Mouse (Mus musculus) MEL (cell line): ENCODE results near the gene Per3. TPM values are rescaled to one million over a fixed set of nuclear protein-coding genes. Genes with fewer than 3 reads are reported as not detected.

Source experiments
- DNase-seq: peaks from one replicate; pipeline ENCODE4 v3.0.0; 2011; ENCODE audit warnings: low read depth, low spot score
- H3K27ac ChIP-seq: 2 replicates; pipeline ENCODE4 v1.5.1; 2012; ENCODE audit warnings: low read depth, mild to moderate bottlenecking, control low read depth, low read length, moderate library complexity; ENCODE audit not compliant: control insufficient read depth
- H3K27me3 ChIP-seq, 2 experiments: fragments of 150-350 bp in 1 of 2; sonication (generic) in 1 of 2; 2 replicates each; pipeline ENCODE4 v1.6.1; 2012; ENCODE audit warnings: low read length in 2 of 2, mild to moderate bottlenecking in 2 of 2, improper control_type of control experiment in 1 of 2, moderate library complexity in 1 of 2; ENCODE audit not compliant: insufficient read depth in 2 of 2, control insufficient read depth in 1 of 2
- H3K36me3 ChIP-seq, 2 experiments: 2 replicates each; pipeline ENCODE4 v1.6.1; 2012 to 2014; ENCODE audit warnings: low read length in 2 of 2, improper control_type of control experiment in 1 of 2, inconsistent platforms in 1 of 2, mild to moderate bottlenecking in 1 of 2; ENCODE audit not compliant: insufficient read depth in 2 of 2, control insufficient read depth in 1 of 2
- H3K4me1 ChIP-seq, 2 experiments: fragments of 150-350 bp in 1 of 2; sonication (generic) in 1 of 2; 2 replicates each; pipeline ENCODE4 v1.6.1; 2012; ENCODE audit warnings: low read length in 2 of 2, improper control_type of control experiment in 1 of 2, mild to moderate bottlenecking in 1 of 2; ENCODE audit not compliant: insufficient read depth in 2 of 2, control insufficient read depth in 1 of 2
- H3K4me3 ChIP-seq, 2 experiments: fragments of 150-350 bp in 1 of 2; sonication (generic) in 1 of 2; 2 replicates each; pipeline ENCODE4 v1.5.1; 2012; ENCODE audit warnings: low read depth in 2 of 2, low read length in 2 of 2, mild to moderate bottlenecking in 2 of 2, moderate library complexity in 2 of 2, control low read depth in 1 of 2, improper control_type of control experiment in 1 of 2; ENCODE audit not compliant: control insufficient read depth in 1 of 2, insufficient read depth in 1 of 2
- H3K79me2 ChIP-seq: 2 replicates; pipeline ENCODE4 v1.6.1; 2012; ENCODE audit warnings: mild to moderate bottlenecking, low read length, moderate library complexity; ENCODE audit not compliant: control insufficient read depth, poor library complexity, insufficient read depth
- H3K9ac ChIP-seq: 2 replicates; pipeline ENCODE4 v1.6.1; 2012; ENCODE audit warnings: low read depth, mild to moderate bottlenecking, control low read depth, low read length, moderate library complexity; ENCODE audit not compliant: control insufficient read depth, poor library complexity, severe bottlenecking
- H3K9me3 ChIP-seq: fragments of 150-350 bp; sonication (generic); replicated peaks from 2 replicates; pipeline ENCODE4 v1.6.1; 2012; ENCODE audit warnings: mild to moderate bottlenecking, low read length, improper control_type of control experiment, moderate library complexity; ENCODE audit not compliant: insufficient read depth
- CHD1 ChIP-seq: IDR thresholded peaks from 2 replicates; pipeline ENCODE4 v1.6.1; 2012; ENCODE audit warnings: low read depth, mild to moderate bottlenecking, inconsistent platforms, low read length, improper control_type of control experiment
- CTCF ChIP-seq, 3 experiments: IDR thresholded peaks in 2 of 3; conservative IDR thresholded peaks in 1 of 3; 2 replicates each; pipeline ENCODE4 v1.5.1; 2011 to 2012; ENCODE audit warnings: low read length in 3 of 3, low read depth in 2 of 3, mild to moderate bottlenecking in 2 of 3, improper control_type of control experiment in 1 of 3, inconsistent platforms in 1 of 3, mixed read lengths in 1 of 3, moderate library complexity in 1 of 3; ENCODE audit not compliant: control insufficient read depth in 1 of 3, insufficient read depth in 1 of 3, poor library complexity in 1 of 3, severe bottlenecking in 1 of 3
- E2F4 ChIP-seq: IDR thresholded peaks from 2 replicates; pipeline ENCODE4 v1.6.1; 2011; ENCODE audit warnings: low read depth, low read length, improper control_type of control experiment, borderline replicate concordance
- ETS1 ChIP-seq: IDR thresholded peaks from 2 replicates; pipeline ENCODE4 v1.6.1; 2012; ENCODE audit warnings: low read depth, mild to moderate bottlenecking, inconsistent platforms, low read length, improper control_type of control experiment, moderate library complexity
- JUND ChIP-seq: IDR thresholded peaks from 2 replicates; pipeline ENCODE4 v1.6.1; 2011; ENCODE audit warnings: low read depth, mild to moderate bottlenecking, improper control_type of control experiment, low read length
- MAX ChIP-seq: IDR thresholded peaks from 2 replicates; pipeline ENCODE4 v1.6.1; 2011; ENCODE audit warnings: low read length, improper control_type of control experiment
- MAZ ChIP-seq: IDR thresholded peaks from 2 replicates; pipeline ENCODE4 v1.6.1; 2012; ENCODE audit warnings: low read depth, mild to moderate bottlenecking, inconsistent platforms, low read length, improper control_type of control experiment
- MEF2A ChIP-seq: IDR thresholded peaks from 2 replicates; pipeline ENCODE4 v1.6.1; 2014; ENCODE audit warnings: low read depth, mild to moderate bottlenecking, inconsistent platforms, low read length, improper control_type of control experiment; ENCODE audit not compliant: poor library complexity, insufficient replicate concordance, severe bottlenecking; ENCODE audit errors: extremely low read depth
- MYB ChIP-seq: IDR thresholded peaks from 2 replicates; pipeline ENCODE4 v1.6.1; 2011; ENCODE audit warnings: mild to moderate bottlenecking, low read depth, low read length, improper control_type of control experiment
- NELFE ChIP-seq: IDR thresholded peaks from 2 replicates; pipeline ENCODE4 v1.6.1; 2011; ENCODE audit warnings: low read depth, low read length, improper control_type of control experiment
- NRF1 ChIP-seq: IDR thresholded peaks from 2 replicates; pipeline ENCODE4 v1.6.1; 2014; ENCODE audit warnings: low read depth, mild to moderate bottlenecking, inconsistent platforms, low read length, improper control_type of control experiment, moderate library complexity; ENCODE audit not compliant: poor library complexity, insufficient read depth, severe bottlenecking
- POLR2A ChIP-seq, 2 experiments: IDR thresholded peaks; 2 replicates each; pipeline ENCODE4 v1.6.1; 2011 to 2012; ENCODE audit warnings: low read length in 2 of 2, mild to moderate bottlenecking in 2 of 2, control low read depth in 1 of 2, improper control_type of control experiment in 1 of 2, low read depth in 1 of 2, moderate library complexity in 1 of 2; ENCODE audit not compliant: control insufficient read depth in 1 of 2, insufficient read depth in 1 of 2, poor library complexity in 1 of 2
- POLR2AphosphoS2 ChIP-seq: IDR thresholded peaks from 2 replicates; pipeline ENCODE4 v1.6.1; 2011; ENCODE audit warnings: low read length, improper control_type of control experiment
- RAD21 ChIP-seq: IDR thresholded peaks from 2 replicates; pipeline ENCODE4 v1.6.1; 2011; ENCODE audit warnings: mild to moderate bottlenecking, low read depth, low read length, improper control_type of control experiment
- RCOR1 ChIP-seq: IDR thresholded peaks from 2 replicates; pipeline ENCODE4 v1.6.1; 2012; ENCODE audit warnings: low read depth, mild to moderate bottlenecking, inconsistent platforms, low read length, improper control_type of control experiment
- SIN3A ChIP-seq: IDR thresholded peaks from 2 replicates; pipeline ENCODE4 v1.6.1; 2012; ENCODE audit warnings: low read length, improper control_type of control experiment, inconsistent platforms
- SMC3 ChIP-seq: IDR thresholded peaks from 2 replicates; pipeline ENCODE4 v1.6.1; 2011; ENCODE audit warnings: low read depth, low read length, improper control_type of control experiment
- TAL1 ChIP-seq: IDR thresholded peaks from 2 replicates; pipeline ENCODE4 v1.6.1; 2012; ENCODE audit warnings: mild to moderate bottlenecking, inconsistent platforms, low read length, moderate library complexity, mixed read lengths
- TCF12 ChIP-seq: IDR thresholded peaks from 2 replicates; pipeline ENCODE4 v1.6.1; 2014; ENCODE audit warnings: low read depth, mild to moderate bottlenecking, inconsistent platforms, low read length, improper control_type of control experiment, moderate library complexity
- USF1 ChIP-seq: IDR thresholded peaks from 2 replicates; pipeline ENCODE4 v1.6.1; 2014; ENCODE audit warnings: low read depth, mild to moderate bottlenecking, inconsistent platforms, low read length, improper control_type of control experiment, moderate library complexity
- ZC3H11A ChIP-seq: IDR thresholded peaks from 2 replicates; pipeline ENCODE4 v1.6.1; 2012; ENCODE audit warnings: low read depth, mild to moderate bottlenecking, inconsistent platforms, low read length, improper control_type of control experiment
- ZMIZ1 ChIP-seq: IDR thresholded peaks from 2 replicates; pipeline ENCODE4 v1.6.1; 2012; ENCODE audit warnings: low read depth, mild to moderate bottlenecking, inconsistent platforms, low read length, improper control_type of control experiment, moderate library complexity
- polyA plus RNA-seq, 2 experiments: library from polyadenylated mRNA; stranded (reverse) in 1 of 2; unstranded in 1 of 2; fragments of >175 nt in 1 of 2; fragments of >200 nt in 1 of 2; gene quantifications; 2 replicates each; pipeline versions ENCODE4 v1.2.1 to v1.2.4; 2012; ENCODE audit warnings: low replicate concordance in 2 of 2, low read depth in 1 of 2; ENCODE audit not compliant: insufficient read length in 2 of 2, insufficient read depth in 1 of 2, missing spikeins in 1 of 2
- total RNA-seq: library from RNA; depleted of rRNA; stranded (reverse); fragments of 300-350 nt; gene quantifications from 2 replicates; pipeline ENCODE4 v1.2.3, GENCODE M21; 2012

Per3 gene
- total and polyA plus RNA-seq, 3 experiments: 3.1 to 4.5 TPM; not detected in 1

DNA sequence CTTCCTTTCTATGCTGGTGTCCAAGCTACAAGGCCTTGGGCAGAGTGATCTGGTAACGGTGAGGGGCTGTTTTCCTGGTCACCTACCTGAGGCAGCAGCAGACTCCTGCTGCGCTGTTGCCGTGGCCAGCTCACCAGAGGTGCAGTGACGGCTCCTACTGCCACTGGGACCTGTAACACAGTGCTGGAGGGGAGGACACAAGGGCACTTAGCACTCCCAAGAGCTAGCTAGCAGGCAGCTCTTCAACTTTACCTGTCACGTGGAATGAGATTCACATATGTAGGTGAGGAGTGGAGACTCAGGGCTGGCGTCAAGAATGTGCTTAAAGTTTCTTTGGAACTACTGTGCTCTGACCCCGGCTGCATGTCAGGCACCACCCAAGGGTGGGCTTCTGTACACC is 34.1 kb downstream of the Per3 start:
- Histone ChIP-seq H3K9me3 (no peaks in the 10 kb centered on the region), H3K27me3 (no peaks in the 10 kb centered on the region), H3K36me3 (no peaks in the 10 kb centered on the region), H3K9ac (no peak overlapping the region), H3K27ac (no peak overlapping the region), H3K4me3 (no peak overlapping the region), H3K4me1 (no peaks in the 10 kb centered on the region), H3K79me2 (no peaks in the 10 kb centered on the region)
- DNase-seq: no peak
- no peak for TF ChIP-seq NRF1
- no peak for TF ChIP-seq MAZ
- TF ChIP-seq CHD1: no peak
- TF ChIP-seq USF1: no peak
- no peak for TF ChIP-seq MAX
- no peak for TF ChIP-seq POLR2AphosphoS2
- TF ChIP-seq POLR2A (IDR thresholded peaks at IDR 0.05; ENCODE audit: control insufficient read depth in 1 of 2, insufficient read depth in 1 of 2, low read depth in 1 of 2, low read length in 2 of 2, poor library complexity in 1 of 2): no peak
- TF ChIP-seq JUND: no peak
- no peak for TF ChIP-seq ZMIZ1
- no peak for TF ChIP-seq MYB

DNA sequence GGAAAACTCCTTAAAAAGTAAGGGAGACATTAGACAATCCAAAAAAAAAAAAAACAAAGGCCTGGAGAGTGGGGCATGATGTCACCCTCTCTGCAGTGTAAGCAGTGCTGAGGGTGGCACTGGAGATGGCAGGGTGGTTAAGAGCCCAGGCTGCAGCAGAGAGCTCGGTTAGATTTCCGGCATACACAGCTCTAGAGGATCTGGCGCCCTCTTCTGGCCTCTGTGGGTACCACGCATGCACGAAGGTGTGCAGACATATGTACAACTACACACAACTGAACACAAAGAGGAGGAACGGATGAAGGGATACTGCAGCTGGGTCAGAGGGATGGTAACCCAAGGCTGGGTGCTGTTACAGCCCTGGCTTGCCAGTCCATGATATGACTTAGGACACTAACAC is 37.5 kb downstream of the Per3 start:
- Histone ChIP-seq H3K9ac (no peak overlapping the region), H3K4me3 (no peak overlapping the region), H3K9me3 (no peaks in the 10 kb centered on the region), H3K79me2 (no peaks in the 10 kb centered on the region), H3K4me1 (no peaks in the 10 kb centered on the region), H3K27me3 (no peaks in the 10 kb centered on the region), H3K27ac (no peak overlapping the region), H3K36me3 (no peaks in the 10 kb centered on the region)
- TF ChIP-seq CTCF (IDR thresholded peaks at IDR 0.05 in 2 of 3, conservative IDR thresholded peaks at IDR 0.05 in 1 of 3; ENCODE audit: control insufficient read depth in 1 of 3, insufficient read depth in 1 of 3, low read depth in 2 of 3, low read length in 3 of 3, poor library complexity in 1 of 3, severe bottlenecking in 1 of 3): peak; percentile 68 to 84 (median 79)
- peak; percentile 21; the same call in 1 of the 2 replicates for TF ChIP-seq RAD21
- no peak for TF ChIP-seq ZMIZ1
- no peak for TF ChIP-seq MEF2A
- peak; percentile 36 for TF ChIP-seq SMC3
- DNase-seq: peak; percentile 57

DNA sequence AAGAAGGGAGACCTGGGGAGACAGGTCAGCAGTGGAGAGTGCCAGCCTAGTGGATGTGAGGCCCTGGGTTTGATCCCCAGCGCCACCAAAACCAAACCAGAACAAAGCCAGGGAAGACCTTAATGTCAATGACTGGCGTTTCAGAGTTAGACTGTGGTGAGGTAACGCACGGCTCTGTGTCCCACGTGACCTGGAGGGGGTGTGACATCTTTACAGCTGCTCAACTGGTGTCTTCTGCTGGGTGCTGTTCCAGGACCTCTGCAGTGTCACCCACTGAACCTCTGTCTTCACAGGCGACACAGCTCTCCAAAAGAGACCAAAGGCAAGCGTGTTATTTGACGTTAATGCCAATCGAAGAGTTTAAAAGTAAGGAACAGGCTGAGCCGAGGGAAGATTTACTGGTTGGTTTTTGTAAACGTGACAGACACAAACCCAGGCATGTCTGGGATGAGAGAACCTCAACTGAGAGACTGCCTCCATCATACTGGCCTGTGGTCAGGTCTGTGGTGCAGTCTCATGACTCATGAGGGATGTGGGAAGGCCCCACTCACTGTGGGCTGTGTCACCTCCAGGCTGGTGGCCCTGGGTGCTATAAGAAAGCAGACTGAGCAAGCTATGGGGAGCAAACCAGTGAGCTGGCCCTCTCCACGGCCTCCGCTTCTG is 38.7 kb downstream of the Per3 start:
- H3K4me3 ChIP-seq: no peak overlapping the region
- no peaks in the 10 kb centered on the region for H3K9me3 ChIP-seq

More for the DNA sequence above, 38.7 kb downstream of the Per3 start:
- Histone ChIP-seq H3K9ac (no peak overlapping the region), H3K27ac (no peak overlapping the region), H3K4me1 (no peaks in the 10 kb centered on the region)
- DNase-seq: no peak
- TF ChIP-seq MYB: no peak
- TF ChIP-seq ZC3H11A: no peak
- no peak for TF ChIP-seq SIN3A
- TF ChIP-seq USF1: no peak
- no peak for TF ChIP-seq NELFE
- no peak for TF ChIP-seq E2F4
- TF ChIP-seq RCOR1: no peak
- TF ChIP-seq POLR2AphosphoS2: no peak
- TF ChIP-seq POLR2A (IDR thresholded peaks at IDR 0.05; ENCODE audit: control insufficient read depth in 1 of 2, insufficient read depth in 1 of 2, low read depth in 1 of 2, low read length in 2 of 2, poor library complexity in 1 of 2): no peak
- no peak for TF ChIP-seq TCF12
- TF ChIP-seq TAL1: no peak
- no peak for TF ChIP-seq CHD1
- TF ChIP-seq ZMIZ1: no peak
- no peak for TF ChIP-seq MAZ
- TF ChIP-seq ETS1: no peak
- TF ChIP-seq, all 39 proteins: peak for 0
- Histone ChIP-seq H3K79me2 (no peaks in the 10 kb centered on the region), H3K36me3 (no peaks in the 10 kb centered on the region), H3K27me3 (no peaks in the 10 kb centered on the region)
